Mouse (Mus musculus) spleen, adult 2 months (tissue): ENCODE data around the gene Slc9a9.

Experiments used
- CTCF ChIP-seq: fragments of 200-500 bp; IDR thresholded peaks from 2 replicates; pipeline ENCODE4 v1.5.1; 2011; ENCODE audit warnings: mild to moderate bottlenecking, inconsistent platforms; ENCODE audit not compliant: insufficient read depth, insufficient read length, insufficient replicate concordance; ENCODE audit errors: extremely low read depth
- POLR2A ChIP-seq: fragments of 200-500 bp; IDR thresholded peaks from 2 replicates; pipeline ENCODE4 v1.6.1; 2011; ENCODE audit warnings: low read depth, low read length, inconsistent platforms

GRCm38 (mm10) chr9:94692122-94692521 lies 22.4 kb downstream of the Slc9a9 start:
- TF ChIP-seq CTCF (no peak), POLR2A (no peak)
